Mouse (Mus musculus) lung, embryonic 16.5 days (tissue): ENCODE measurements at regions not wholly inside any gene's neighbourhood (a gene's known extent, or its start where the extent isn't known, plus 50 kb on each side); places are given as distances from the start of the nearest gene placed in this dataset.

ENCODE experiments used
- ATAC-seq: fragments of 200-750 bp; cut with Nextera tagmentation; 2 replicates; pipeline ENCODE4 v1.8.0; 2017; ENCODE audit warnings: low read depth, mild to moderate bottlenecking, moderate library complexity
- H3K27ac ChIP-seq: fragments of 300-500 bp; sonication (generic); 2 replicates; pipeline ENCODE4 v1.5.1; 2014; ENCODE audit warnings: mild to moderate bottlenecking, control low read depth, low read length
- H3K27me3 ChIP-seq: fragments of 300-500 bp; sonication (generic); 2 replicates; pipeline ENCODE4 v1.6.1; 2014; ENCODE audit warnings: low read depth, low read length, mixed read lengths; ENCODE audit not compliant: control insufficient read depth, insufficient read depth
- H3K36me3 ChIP-seq: fragments of 300-500 bp; sonication (generic); 2 replicates; pipeline ENCODE4 v1.6.1; 2014; ENCODE audit warnings: low read length; ENCODE audit not compliant: control insufficient read depth, insufficient read depth
- H3K4me1 ChIP-seq: fragments of 300-500 bp; sonication (generic); replicated peaks from 2 replicates; pipeline ENCODE4 v1.6.1; 2014; ENCODE audit warnings: low read length, mixed read lengths; ENCODE audit not compliant: control insufficient read depth, insufficient read depth
- H3K4me2 ChIP-seq: fragments of 300-500 bp; sonication (generic); 2 replicates; pipeline ENCODE4 v1.6.1; 2014; ENCODE audit warnings: low read depth, low read length, control low read depth
- H3K4me3 ChIP-seq: fragments of 300-500 bp; sonication (generic); 2 replicates; pipeline ENCODE4 v1.5.1; 2014; ENCODE audit warnings: mild to moderate bottlenecking, low read length, control low read depth
- H3K9ac ChIP-seq: fragments of 300-500 bp; sonication (generic); 2 replicates; pipeline ENCODE4 v1.6.1; 2014; ENCODE audit warnings: low read length, control low read depth
- H3K9me3 ChIP-seq: fragments of 300-500 bp; sonication (generic); 2 replicates; pipeline ENCODE4 v1.6.1; 2016; ENCODE audit warnings: low read length; ENCODE audit not compliant: control insufficient read depth
- WGBS: fragments of 180-500 bp; shearing (Covaris S2); extraction: QIAGEN DNeasy Blood & Tissue Kit; methylation state at CpG from one replicate; pipeline ENCODE4 v1.1.7; 2014; 5-methylcytosine and 5-hydroxymethylcytosine counted together

- WGBS, result 53% methylated on average over 17 of the region's 17 CpGs
- ATAC-seq, result 0 out of 2 replicates have a peak, but pooled peaks have one; percentile 24
- Histone ChIP-seq H3K27me3 (no peaks in the 10 kb centered on the region), H3K9me3 (no peaks in the 10 kb centered on the region), H3K4me1 (peaks cover 8% of the 10 kb centered on the region), H3K4me2 (no peak overlapping the region), H3K27ac (peak overlapping the region; percentile 30; the same call in 1 of the 2 replicates), H3K36me3 (no peaks in the 10 kb centered on the region), H3K4me3 (no peak overlapping the region), H3K9ac (no peak overlapping the region)
Observed at GRCm38 (mm10) chr11:19143267-19144000, 124.6 kb upstream of the Meis1 start.

GRCm38 (mm10) chr11:19144506-19144905 lies 125.7 kb upstream of the Meis1 start:
- H3K4me1 ChIP-seq, result peaks cover 6% of the 10 kb centered on the region
- no peak overlapping the region for H3K9ac ChIP-seq
- no peak overlapping the region for H3K4me3 ChIP-seq
- 78% methylated on average over 6 of the region's 6 CpGs for WGBS
- no peak overlapping the region for H3K27ac ChIP-seq
- H3K36me3 ChIP-seq, result no peaks in the 10 kb centered on the region
- ATAC-seq, result no peak
- H3K4me2 ChIP-seq, result no peak overlapping the region
- no peaks in the 10 kb centered on the region for H3K27me3 ChIP-seq
- H3K9me3 ChIP-seq, result no peaks in the 10 kb centered on the region

DNA sequence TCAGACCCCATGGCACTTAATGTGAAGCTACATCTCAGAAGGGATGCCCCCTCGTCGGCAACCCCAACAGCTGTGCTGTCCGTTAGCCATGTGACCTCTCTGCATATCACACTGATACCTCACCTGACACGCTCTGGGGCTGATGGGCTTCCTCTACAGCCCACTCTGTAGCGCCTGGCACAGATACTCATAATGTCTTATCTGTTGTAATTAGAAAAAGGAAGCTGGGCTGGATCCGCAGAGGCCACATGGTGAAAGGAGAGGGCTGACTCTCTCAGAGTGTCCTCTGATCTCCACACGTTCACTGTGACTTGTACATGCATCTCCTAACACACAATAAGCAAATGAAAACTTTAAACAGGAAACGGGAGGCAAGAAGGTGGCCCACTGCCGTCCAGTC lies 126.5 kb upstream of the Meis1 start:
- peaks cover 6% of the 10 kb centered on the region for H3K4me1 ChIP-seq
- 0 out of 2 replicates have a peak, but pooled peaks have one; percentile 20 for ATAC-seq
- H3K27me3 ChIP-seq, result no peaks in the 10 kb centered on the region
- no peaks in the 10 kb centered on the region for H3K36me3 ChIP-seq
- H3K9me3 ChIP-seq, result no peaks in the 10 kb centered on the region
- no peak overlapping the region for H3K9ac ChIP-seq
- 45% methylated on average over 9 of the region's 9 CpGs for WGBS
- no peak overlapping the region for H3K4me3 ChIP-seq
- no peak overlapping the region for H3K27ac ChIP-seq
- no peak overlapping the region for H3K4me2 ChIP-seq

GRCm38 (mm10) chr11:19145991-19146390 lies 127.2 kb upstream of the Meis1 start:
- Histone ChIP-seq H3K4me3 (no peak overlapping the region), H3K27me3 (no peaks in the 10 kb centered on the region), H3K9me3 (no peaks in the 10 kb centered on the region), H3K4me2 (no peak overlapping the region), H3K9ac (no peak overlapping the region), H3K36me3 (no peaks in the 10 kb centered on the region), H3K27ac (no peak overlapping the region), H3K4me1 (peaks cover 6% of the 10 kb centered on the region)
- no peak for ATAC-seq
- 69% methylated on average over 3 of the region's 3 CpGs for WGBS

GRCm38 (mm10) chr11:19151026-19151425 lies 132.2 kb upstream of the Meis1 start:
- WGBS, result 74% methylated on average over 3 of the region's 3 CpGs
- Histone ChIP-seq H3K27ac (no peak overlapping the region), H3K4me2 (no peak overlapping the region), H3K9me3 (no peaks in the 10 kb centered on the region), H3K9ac (no peak overlapping the region), H3K4me3 (no peak overlapping the region), H3K4me1 (no peaks in the 10 kb centered on the region), H3K36me3 (no peaks in the 10 kb centered on the region), H3K27me3 (no peaks in the 10 kb centered on the region)
- no peak for ATAC-seq

GRCm38 (mm10) chr11:19153714-19154113 lies 134.9 kb upstream of the Meis1 start:
- ATAC-seq, result no peak
- WGBS, result 35% methylated on average over 4 of the region's 4 CpGs
- H3K4me1 ChIP-seq, result no peaks in the 10 kb centered on the region

GRCm38 (mm10) chr11:19154813-19155616 lies 136.2 kb upstream of the Meis1 start:
- Histone ChIP-seq H3K4me3 (no peak overlapping the region), H3K4me1 (no peaks in the 10 kb centered on the region), H3K9ac (no peak overlapping the region), H3K9me3 (no peaks in the 10 kb centered on the region), H3K36me3 (no peaks in the 10 kb centered on the region), H3K4me2 (no peak overlapping the region), H3K27ac (no peak overlapping the region), H3K27me3 (no peaks in the 10 kb centered on the region)
- no peak for ATAC-seq
- 82% methylated on average over 4 of the region's 4 CpGs for WGBS

More at GRCm38 (mm10) chr11:19153714-19154113, 134.9 kb upstream of the Meis1 start:
- Histone ChIP-seq H3K9ac (no peak overlapping the region), H3K27me3 (no peaks in the 10 kb centered on the region), H3K4me2 (no peak overlapping the region), H3K36me3 (no peaks in the 10 kb centered on the region), H3K27ac (no peak overlapping the region), H3K4me3 (no peak overlapping the region), H3K9me3 (no peaks in the 10 kb centered on the region)

GRCm38 (mm10) chr11:19155617-19155983 lies 136.8 kb upstream of the Meis1 start:
- no peak for ATAC-seq
- Histone ChIP-seq H3K4me3 (no peak overlapping the region), H3K4me2 (no peak overlapping the region), H3K27ac (no peak overlapping the region), H3K36me3 (no peaks in the 10 kb centered on the region), H3K9me3 (no peaks in the 10 kb centered on the region), H3K9ac (no peak overlapping the region), H3K4me1 (no peaks in the 10 kb centered on the region), H3K27me3 (no peaks in the 10 kb centered on the region)
- whole genome bisulfite sequencing, result 82% methylated on average over 2 of the region's 2 CpGs

DNA sequence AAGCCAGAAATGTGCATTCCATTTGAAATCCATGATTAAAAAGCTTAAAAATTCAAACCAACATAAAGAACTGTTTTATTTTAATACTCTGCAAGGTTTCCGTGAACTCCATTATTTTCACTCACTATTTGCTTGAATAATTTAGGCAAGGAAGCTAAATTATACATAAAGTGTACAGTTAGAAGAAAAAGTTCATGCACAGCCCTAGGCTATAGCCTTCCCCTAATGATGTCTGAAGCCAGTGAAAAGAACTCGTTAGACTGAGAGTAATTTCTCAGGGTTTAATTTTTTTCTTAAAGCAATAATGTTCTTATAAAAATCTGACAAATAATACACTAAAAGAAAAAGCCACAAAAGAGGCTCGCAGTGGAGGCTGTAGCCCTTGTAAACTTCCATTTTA lies 141.4 kb upstream of the Meis1 start:
- H3K4me1 ChIP-seq, result no peaks in the 10 kb centered on the region
- H3K27ac ChIP-seq, result no peak overlapping the region
- ATAC-seq, result no peak
- no peak overlapping the region for H3K4me3 ChIP-seq
- H3K9me3 ChIP-seq, result no peaks in the 10 kb centered on the region
- no peaks in the 10 kb centered on the region for H3K27me3 ChIP-seq
- H3K4me2 ChIP-seq, result no peak overlapping the region
- no peaks in the 10 kb centered on the region for H3K36me3 ChIP-seq
- no peak overlapping the region for H3K9ac ChIP-seq
- 40% methylated on average over 3 of the region's 3 CpGs for WGBS
